Mouse (Mus musculus): ENCODE results near the gene Card6.
A peak's percentile ranks its signal among the peaks of the same experiment; 100 is the strongest.

Gene Card6

GRCm38 (mm10) chr15:5088850-5089608 is 19.3 kb downstream of the Card6 start:
- DNase-seq (ENCODE audit: low read depth): peak; percentile 73

- peak; percentile 62 for DNase-seq (ENCODE audit: low read depth)
Measured at GRCm38 (mm10) chr15:5086162-5086561, 22.2 kb downstream of the Card6 start.

GRCm38 (mm10) chr15:5081235-5081634 is 27.1 kb downstream of the Card6 start:
- DNase-seq (ENCODE audit: low read depth): no peak

GRCm38 (mm10) chr15:5068801-5069518 is 39.4 kb downstream of the Card6 start:
- peak; percentile 23 for DNase-seq (ENCODE audit: low read depth)

- no peak for DNase-seq (ENCODE audit: low read depth)
Measured at GRCm38 (mm10) chr15:5063635-5064034, 44.7 kb downstream of the Card6 start, which contains the start of gene C7. C7 (minus strand) TSS chr15:5063740.
